Mouse (Mus musculus): ENCODE data around the gene Crhr2.

The Crhr2 gene

GRCm38 (mm10) chr6:55057427-55057826, 75.4 kb downstream of the Crhr2 start:
- in situ Hi-C loops (cut with MboI; ENCODE audit: low sequenced_read_pairs): no loop called here

- in situ Hi-C loops (cut with MboI; ENCODE audit: low sequenced_read_pairs): no loop called here
These were observed 78.3 kb downstream of the Crhr2 start for GRCm38 (mm10) chr6:55054491-55054890.

GRCm38 (mm10) chr6:55049186-55049585, 83.6 kb downstream of the Crhr2 start:
- in situ Hi-C loops (cut with MboI; ENCODE audit: low sequenced_read_pairs): no loop called here

- in situ Hi-C loops (cut with MboI; ENCODE audit: low sequenced_read_pairs): no loop called here
These were observed 87.5 kb downstream of the Crhr2 start for GRCm38 (mm10) chr6:55045326-55045725.

- in situ Hi-C loops (cut with MboI; ENCODE audit: low sequenced_read_pairs): no loop called here
These were observed 88.3 kb downstream of the Crhr2 start for GRCm38 (mm10) chr6:55044542-55044941.

GRCm38 (mm10) chr6:55043206-55043605, 89.6 kb downstream of the Crhr2 start:
- in situ Hi-C loops (cut with MboI; ENCODE audit: low sequenced_read_pairs): no loop called here
